Mouse (Mus musculus) forebrain, postnatal 0 days (tissue): ENCODE data around the gene Kcnip3. TPM values are rescaled to one million over a fixed set of nuclear protein-coding genes. Genes with fewer than 3 reads are reported as not detected.

Source experiments
- ATAC-seq: fragments of 200-750 bp; cut with Nextera tagmentation; 2 replicates; pipeline ENCODE4 v1.8.0; 2017; ENCODE audit warnings: mild to moderate bottlenecking, moderate library complexity
- DNase-seq: peaks from one replicate; pipeline ENCODE4 v3.0.0-alpha.2; 2015
- H3K27ac ChIP-seq: fragments of 300-500 bp; sonication (generic); 2 replicates; pipeline ENCODE4 v1.5.1; 2014; ENCODE audit warnings: low read depth, mild to moderate bottlenecking, antibody characterized with exemption, low read length, moderate library complexity, mixed read lengths
- H3K27me3 ChIP-seq: fragments of 300-500 bp; sonication (generic); 2 replicates; pipeline ENCODE4 v1.6.1; 2014; ENCODE audit warnings: mild to moderate bottlenecking, low read length, mixed read lengths; ENCODE audit not compliant: insufficient read depth
- H3K36me3 ChIP-seq: fragments of 300-500 bp; sonication (generic); 2 replicates; pipeline ENCODE4 v1.6.1; 2014; ENCODE audit warnings: mild to moderate bottlenecking, moderate library complexity; ENCODE audit not compliant: insufficient read depth
- H3K4me1 ChIP-seq: fragments of 300-500 bp; sonication (generic); 2 replicates; pipeline ENCODE4 v1.6.1; 2014; ENCODE audit warnings: antibody characterized with exemption; ENCODE audit not compliant: insufficient read depth
- H3K4me2 ChIP-seq: fragments of 300-500 bp; sonication (generic); 2 replicates; pipeline ENCODE4 v1.6.1; 2014; ENCODE audit warnings: low read depth, mild to moderate bottlenecking, moderate library complexity
- H3K4me3 ChIP-seq: fragments of 300-500 bp; sonication (generic); 2 replicates; pipeline ENCODE4 v1.5.1; 2014; ENCODE audit warnings: low read depth, low read length, mixed read lengths
- H3K9ac ChIP-seq: fragments of 300-500 bp; sonication (generic); 2 replicates; pipeline ENCODE4 v1.6.1; 2014; ENCODE audit warnings: mild to moderate bottlenecking
- H3K9me3 ChIP-seq: fragments of 300-500 bp; sonication (generic); 2 replicates; pipeline ENCODE4 v1.6.1; 2016; ENCODE audit warnings: low read length
- CTCF ChIP-seq: sonication (generic); IDR thresholded peaks from 2 replicates; pipeline ENCODE4 v1.5.1; 2016; ENCODE audit warnings: antibody characterized with exemption, control low read depth, low read depth
- WGBS: fragments of 180-500 bp; shearing (Covaris S2); extraction: QIAGEN DNeasy Blood & Tissue Kit; methylation state at CpG from one replicate; pipeline ENCODE4 v1.1.7; 2014; 5-methylcytosine and 5-hydroxymethylcytosine counted together
- polyA plus RNA-seq: library from polyadenylated mRNA; unstranded; fragments of >200 nt; fragmentation: Nextera tagmentation; extraction: Ambion mirVana; gene quantifications from 2 replicates; pipeline ENCODE4 v1.2.1, GENCODE M21; 2015
- total RNA-seq: library from RNA; depleted of rRNA; stranded (reverse); fragments of >200 nt; gene quantifications from 2 replicates; pipeline ENCODE4 v1.2.3, GENCODE M21; 2014

Kcnip3 gene
- total and polyA plus RNA-seq, 2 experiments from 2014 or later: 15.8 to 27.8 TPM

DNA sequence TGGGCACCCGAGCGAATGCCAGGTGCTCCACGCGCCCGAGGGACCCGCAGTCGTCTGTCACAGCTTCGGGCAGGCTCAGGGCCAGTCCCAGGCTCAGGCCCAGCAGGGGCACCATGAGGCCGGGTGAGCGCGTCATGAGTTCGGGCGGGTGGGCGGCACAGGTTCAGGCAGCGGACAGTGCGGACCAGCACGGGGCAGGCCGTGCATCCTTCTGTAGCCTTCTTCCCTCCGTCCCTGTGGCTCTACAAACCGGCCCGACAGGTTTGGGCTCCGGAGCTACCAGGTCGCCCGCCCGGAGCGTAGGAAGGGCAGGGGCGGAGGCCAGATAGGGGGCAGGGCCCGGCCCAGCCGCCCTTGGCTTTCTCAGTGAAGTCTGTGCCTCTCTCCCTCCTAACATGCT is 19.3 kb upstream of the Kcnip3 start, which contains the start of gene Prom2:
Prom2 (minus strand) TSS at position 283 of the 400 bp plus-strand sequence.
- H3K4me1 ChIP-seq: no peaks in the 10 kb centered on the region
- H3K36me3 ChIP-seq: no peaks in the 10 kb centered on the region
- no peak for TF ChIP-seq CTCF
- H3K4me2 ChIP-seq: no peak within 1 kb of the TSS
- no peak within 1 kb of the TSS for H3K4me3 ChIP-seq
- H3K27me3 ChIP-seq: peaks cover 31% of the 10 kb centered on the region
- 10% methylated on average over 29 of the region's 29 CpGs for WGBS
- no peak for DNase-seq
- no peak within 1 kb of the TSS for H3K9ac ChIP-seq
- H3K9me3 ChIP-seq: no peaks in the 10 kb centered on the region
- no peak within 1 kb of the TSS for H3K27ac ChIP-seq
- no peak for ATAC-seq

DNA sequence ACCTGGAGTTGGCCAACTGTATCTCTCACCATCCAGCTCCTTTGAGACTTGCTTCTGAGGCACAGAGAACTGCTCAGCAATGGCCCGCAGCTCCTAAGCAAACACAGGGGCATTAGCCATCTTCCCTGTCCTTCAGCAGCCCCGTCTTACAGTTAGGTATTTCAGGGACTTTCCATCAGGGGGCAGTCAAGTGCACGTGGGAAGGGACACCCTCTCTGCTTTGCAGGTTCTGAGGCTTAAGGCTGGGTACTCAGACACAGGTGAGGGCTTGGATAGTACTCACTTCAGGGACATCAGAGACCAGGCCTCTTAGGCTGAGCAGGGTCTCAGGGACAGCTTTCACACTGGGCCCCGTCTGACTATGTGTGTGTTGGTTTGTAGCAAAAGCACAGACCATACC is 17.6 kb upstream of the Kcnip3 start:
- H3K9me3 ChIP-seq: no peaks in the 10 kb centered on the region
- peak; percentile 48 for TF ChIP-seq CTCF
- H3K27me3 ChIP-seq: peaks cover 31% of the 10 kb centered on the region
- H3K27ac ChIP-seq: no peak overlapping the region
- H3K9ac ChIP-seq: no peak overlapping the region
- ATAC-seq (no peak), DNase-seq (peak; percentile 16)
- H3K4me3 ChIP-seq: no peak overlapping the region
- no peak overlapping the region for H3K4me2 ChIP-seq
- H3K4me1 ChIP-seq: no peaks in the 10 kb centered on the region
- no peaks in the 10 kb centered on the region for H3K36me3 ChIP-seq
- 24% methylated on average over 4 of the region's 4 CpGs for WGBS

DNA sequence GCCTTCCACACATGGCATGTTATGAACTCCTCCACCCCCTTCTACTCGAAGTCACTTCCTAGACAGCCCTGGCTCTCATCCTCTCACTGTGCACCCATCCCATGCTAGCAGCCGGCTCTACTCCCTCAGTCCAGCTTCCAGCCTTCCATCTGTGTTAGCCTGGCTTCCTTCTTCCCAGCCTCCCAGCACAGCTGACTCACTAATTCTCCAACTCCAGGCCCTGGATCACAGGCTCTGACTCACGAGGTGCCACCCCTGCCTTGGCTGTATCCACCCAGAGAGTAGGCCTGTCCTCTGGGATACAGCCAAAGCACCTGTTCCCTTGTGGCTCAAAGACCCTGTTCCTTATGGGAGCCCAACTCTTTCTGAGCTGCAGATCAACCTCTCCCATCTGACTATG is 15.7 kb upstream of the Kcnip3 start:
- Histone ChIP-seq H3K27ac (no peak overlapping the region), H3K36me3 (no peaks in the 10 kb centered on the region), H3K4me2 (no peak overlapping the region), H3K9me3 (no peaks in the 10 kb centered on the region), H3K4me1 (no peaks in the 10 kb centered on the region), H3K27me3 (peaks cover 24% of the 10 kb centered on the region), H3K4me3 (no peak overlapping the region), H3K9ac (no peak overlapping the region)
- DNase-seq (no peak), ATAC-seq (no peak)
- WGBS: 62% methylated on average over 3 of the region's 3 CpGs
- TF ChIP-seq CTCF: no peak

DNA sequence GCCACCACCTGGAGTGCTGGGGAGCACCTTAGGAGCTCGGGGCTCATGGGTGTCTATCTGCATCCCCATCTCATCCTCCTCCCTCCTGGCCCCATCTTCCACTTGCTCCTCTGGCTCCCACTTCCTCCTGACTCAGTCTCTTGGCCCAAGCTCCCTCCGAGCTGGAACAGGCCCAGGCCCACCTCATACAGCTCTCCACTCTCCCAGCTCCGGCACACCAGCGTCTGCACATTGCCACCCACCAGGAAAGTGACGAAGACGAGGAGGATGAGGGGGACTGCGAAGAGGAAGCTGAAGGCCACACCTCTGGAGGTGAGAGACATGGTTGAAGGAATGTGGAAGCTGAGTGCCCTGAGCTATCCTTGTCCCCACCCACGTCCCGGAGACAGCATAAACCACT is 13.5 kb upstream of the Kcnip3 start:
- Histone ChIP-seq H3K9ac (no peak overlapping the region), H3K4me2 (no peak overlapping the region), H3K9me3 (no peaks in the 10 kb centered on the region), H3K4me1 (no peaks in the 10 kb centered on the region), H3K36me3 (no peaks in the 10 kb centered on the region), H3K27me3 (peaks cover 7% of the 10 kb centered on the region; the same call in 1 of the 2 replicates), H3K27ac (no peak overlapping the region), H3K4me3 (no peak overlapping the region)
- DNase-seq (no peak), ATAC-seq (no peak)
- 75% methylated on average over 9 of the region's 9 CpGs for WGBS
- TF ChIP-seq CTCF: no peak

DNA sequence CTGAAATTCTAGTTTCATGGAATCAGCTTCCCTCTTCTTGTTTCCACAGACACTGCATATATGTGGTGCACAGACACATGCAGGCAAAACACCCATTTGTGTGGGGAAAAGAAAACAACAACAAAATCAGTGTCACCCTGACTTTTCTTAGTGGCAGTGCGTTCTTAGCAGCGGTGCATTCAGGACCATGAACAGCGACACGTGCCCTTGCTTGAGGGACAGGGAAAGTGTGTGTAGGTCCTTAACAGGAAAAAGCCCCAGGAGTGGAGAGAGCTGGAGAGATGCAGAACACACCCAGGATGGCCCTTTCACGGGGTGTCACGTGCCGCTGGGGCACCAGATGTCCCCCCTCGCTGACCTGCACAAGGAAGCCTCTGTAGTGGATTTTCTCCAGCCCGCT is 10.5 kb upstream of the Kcnip3 start:
- Histone ChIP-seq H3K4me2 (no peak overlapping the region), H3K9ac (no peak overlapping the region), H3K9me3 (no peaks in the 10 kb centered on the region), H3K4me3 (no peak overlapping the region), H3K27ac (no peak overlapping the region), H3K27me3 (no peaks in the 10 kb centered on the region), H3K4me1 (no peaks in the 10 kb centered on the region), H3K36me3 (no peaks in the 10 kb centered on the region)
- no peak for ATAC-seq
- DNase-seq: no peak
- TF ChIP-seq CTCF: no peak
- WGBS: 17% methylated on average over 9 of the region's 9 CpGs

DNA sequence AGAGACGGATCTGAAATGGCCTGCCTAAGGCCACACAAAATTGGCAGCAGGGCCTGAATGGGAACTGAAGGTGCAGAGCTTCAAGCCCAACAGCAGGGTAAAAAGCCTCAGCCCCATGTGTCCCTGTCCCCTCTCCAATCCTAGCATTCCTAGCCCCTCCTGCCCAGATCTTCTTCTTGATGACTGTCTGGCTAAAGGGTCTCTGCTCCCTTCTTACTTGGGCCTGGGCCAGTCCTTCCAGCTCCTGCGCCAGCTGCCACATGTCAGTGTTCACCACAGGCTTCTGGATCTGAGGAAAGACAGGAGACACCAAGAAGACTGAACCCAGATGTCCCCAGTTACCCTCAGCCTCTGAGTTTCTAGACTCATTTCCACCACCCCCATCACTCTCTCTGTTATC is 9.7 kb upstream of the Kcnip3 start:
- no peak for TF ChIP-seq CTCF
- H3K4me2 ChIP-seq: no peak overlapping the region
- H3K9ac ChIP-seq: no peak overlapping the region
- no peak overlapping the region for H3K4me3 ChIP-seq
- H3K4me1 ChIP-seq: no peaks in the 10 kb centered on the region
- 77% methylated on average over 2 of the region's 2 CpGs for WGBS
- ATAC-seq (no peak), DNase-seq (no peak)
- no peak overlapping the region for H3K27ac ChIP-seq
- no peaks in the 10 kb centered on the region for H3K36me3 ChIP-seq
- H3K9me3 ChIP-seq: no peaks in the 10 kb centered on the region
- no peaks in the 10 kb centered on the region for H3K27me3 ChIP-seq

DNA sequence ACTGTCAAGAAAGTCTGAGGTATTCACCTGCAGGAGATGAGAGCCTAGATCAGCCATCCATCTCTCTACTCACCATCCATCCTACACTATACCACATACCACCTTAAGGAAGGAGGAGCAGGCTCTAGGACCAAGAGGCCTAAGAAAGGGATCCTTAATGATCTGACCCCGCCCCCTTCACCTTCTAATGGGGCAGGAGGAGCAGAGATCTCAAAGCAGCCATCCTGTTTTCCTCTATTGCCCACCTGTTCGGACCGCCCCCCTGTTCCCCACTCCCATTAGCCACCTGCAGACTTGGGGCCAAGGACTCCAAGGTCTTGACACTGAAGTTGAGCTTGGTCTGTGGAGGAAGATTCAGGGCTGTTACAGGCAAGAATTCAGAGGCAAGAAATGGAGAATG is 8.5 kb upstream of the Kcnip3 start:
- no peak overlapping the region for H3K4me2 ChIP-seq
- no peak overlapping the region for H3K4me3 ChIP-seq
- no peaks in the 10 kb centered on the region for H3K36me3 ChIP-seq
- no peak overlapping the region for H3K27ac ChIP-seq
- WGBS: 72% methylated on average over 3 of the region's 3 CpGs
- TF ChIP-seq CTCF: no peak
- DNase-seq: no peak
- H3K27me3 ChIP-seq: no peaks in the 10 kb centered on the region
- H3K9me3 ChIP-seq: no peaks in the 10 kb centered on the region
- H3K4me1 ChIP-seq: no peaks in the 10 kb centered on the region
- ATAC-seq: no peak
- no peak overlapping the region for H3K9ac ChIP-seq
